Mouse (Mus musculus) neural tube, embryonic 14.5 days (tissue): ENCODE measurements around the gene Ssr1. TPM values are rescaled to one million over a fixed set of nuclear protein-coding genes. Genes with fewer than 3 reads are reported as not detected.
A peak's percentile ranks its signal among the peaks of the same experiment; 100 is the strongest.

Experiments
- ATAC-seq: fragments of 200-750 bp; cut with Nextera tagmentation; 2 replicates; pipeline ENCODE4 v1.8.0; 2017; ENCODE audit warnings: low read depth, mild to moderate bottlenecking, moderate TSS enrichment, moderate library complexity
- H3K27ac ChIP-seq: fragments of 300-500 bp; sonication (generic); 2 replicates; pipeline ENCODE4 v1.5.1; 2014; ENCODE audit warnings: low read depth, mild to moderate bottlenecking, control low read depth, low read length, moderate library complexity, mixed read lengths
- H3K27me3 ChIP-seq: fragments of 300-500 bp; sonication (generic); 2 replicates; pipeline ENCODE4 v1.6.1; 2014; ENCODE audit warnings: low read length; ENCODE audit not compliant: control insufficient read depth, insufficient read depth
- H3K36me3 ChIP-seq: fragments of 300-500 bp; sonication (generic); 2 replicates; pipeline ENCODE4 v1.6.1; 2014; ENCODE audit warnings: low read length, mixed read lengths; ENCODE audit not compliant: control insufficient read depth, insufficient read depth
- H3K4me1 ChIP-seq: fragments of 300-500 bp; sonication (generic); 2 replicates; pipeline ENCODE4 v1.6.1; 2014; ENCODE audit warnings: low read length; ENCODE audit not compliant: control insufficient read depth, insufficient read depth
- H3K4me2 ChIP-seq: fragments of 300-500 bp; sonication (generic); 2 replicates; pipeline ENCODE4 v1.6.1; 2014; ENCODE audit warnings: mild to moderate bottlenecking, low read depth, low read length, control low read depth
- H3K4me3 ChIP-seq: fragments of 300-500 bp; sonication (generic); 2 replicates; pipeline ENCODE4 v1.5.1; 2014; ENCODE audit warnings: low read depth, low read length, control low read depth, mixed read lengths
- H3K9ac ChIP-seq: fragments of 300-500 bp; sonication (generic); replicated peaks from 2 replicates; pipeline ENCODE4 v1.6.1; 2014; ENCODE audit warnings: low read depth, mild to moderate bottlenecking, control low read depth, low read length, mixed read lengths
- H3K9me3 ChIP-seq: fragments of 300-500 bp; sonication (generic); 2 replicates; pipeline ENCODE4 v1.6.1; 2016; ENCODE audit warnings: low read length; ENCODE audit not compliant: control insufficient read depth
- WGBS: fragments of 180-500 bp; shearing (Covaris S2); extraction: QIAGEN DNeasy Blood & Tissue Kit; methylation state at CpG from one replicate; pipeline ENCODE4 v1.1.7; 2014; 5-methylcytosine and 5-hydroxymethylcytosine counted together
- polyA plus RNA-seq: library from polyadenylated mRNA; unstranded; fragments of >200 nt; fragmentation: Nextera tagmentation; extraction: Ambion mirVana; gene quantifications from 2 replicates; pipeline ENCODE4 v1.2.1, GENCODE M21; 2014

Ssr1 gene
- polyA plus RNA-seq, result 53.0 and 69.3 TPM in 2 replicates

DNA sequence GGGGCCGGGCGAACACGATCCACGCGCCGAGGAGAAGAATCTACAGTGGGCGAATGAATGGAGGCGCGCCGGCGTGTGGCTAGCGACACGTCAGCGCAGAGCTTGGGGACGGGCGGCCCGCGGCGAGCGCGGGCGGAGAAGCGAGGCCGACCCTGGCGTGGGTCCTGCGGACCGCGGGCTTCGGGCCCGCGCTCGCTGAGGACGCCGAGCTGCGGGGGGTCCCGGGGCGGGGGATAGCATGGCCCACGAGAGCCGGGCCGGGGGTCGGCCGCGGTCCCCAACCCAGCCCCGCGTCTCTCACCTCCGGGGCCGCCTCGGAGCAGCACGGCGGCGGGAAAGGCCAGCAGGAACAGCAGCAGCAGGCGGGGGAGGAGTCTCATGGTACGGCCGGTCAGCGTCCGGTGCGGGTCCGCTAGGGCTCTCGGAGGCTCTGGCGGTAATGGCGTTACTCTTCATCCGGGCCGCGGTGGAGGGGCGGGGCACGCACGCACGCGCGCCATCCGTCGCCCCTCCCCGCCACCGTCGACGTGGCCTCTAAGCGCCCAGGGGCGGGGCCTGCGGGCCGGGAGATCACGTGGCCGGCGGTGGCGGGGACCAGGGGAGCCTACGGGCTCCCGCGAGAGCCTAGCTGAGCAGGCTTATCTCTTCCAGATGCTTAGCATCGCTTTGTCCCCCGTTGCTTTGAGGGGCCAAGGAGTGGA lies at the start of gene Ssr1:
TSS of gene Ssr1 (minus strand) at position 514 of the 701 bp plus-strand sequence.
- peak; percentile 98 for ATAC-seq
- H3K27ac ChIP-seq, result peak within 1 kb of the TSS; percentile 91
- H3K27me3 ChIP-seq, result no peaks in the 10 kb centered on the region; the same call in 1 of the 2 replicates
- peaks cover 11% of the 10 kb centered on the region for H3K36me3 ChIP-seq
- H3K4me3 ChIP-seq, result peak within 1 kb of the TSS; percentile 87
- H3K9me3 ChIP-seq, result no peaks in the 10 kb centered on the region
- peaks cover 7% of the 10 kb centered on the region for H3K4me1 ChIP-seq
- peak within 1 kb of the TSS; percentile 89 for H3K9ac ChIP-seq
- under 1% methylated on average over 45 of the region's 89 CpGs for WGBS
- peak within 1 kb of the TSS; percentile 87 for H3K4me2 ChIP-seq

DNA sequence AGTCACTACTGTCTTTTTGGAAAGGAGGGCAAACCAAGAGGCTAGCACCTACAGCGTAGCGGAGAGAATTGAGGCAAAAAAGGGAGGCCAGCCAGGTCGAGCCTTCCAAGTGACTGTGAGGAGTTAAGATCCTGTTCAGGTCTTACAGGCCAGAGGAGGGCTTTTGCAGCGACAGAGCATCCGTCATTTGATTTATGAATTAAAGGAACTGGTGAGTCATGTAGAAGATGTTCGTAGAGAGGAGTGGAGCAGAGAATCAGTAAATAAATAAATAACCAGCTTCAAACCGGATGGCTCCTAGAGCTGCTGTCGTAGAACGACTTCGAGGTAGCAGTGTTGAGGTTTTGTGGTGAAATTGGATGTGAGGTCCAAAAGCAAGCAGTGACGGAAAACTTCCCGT lies 43.8 kb upstream of the Ssr1 start:
- H3K9me3 ChIP-seq, result no peaks in the 10 kb centered on the region
- H3K27ac ChIP-seq, result no peak overlapping the region
- H3K4me2 ChIP-seq, result peak overlapping the region; percentile 94
- H3K27me3 ChIP-seq, result no peaks in the 10 kb centered on the region
- peaks cover 17% of the 10 kb centered on the region for H3K4me1 ChIP-seq
- 53% methylated on average over 12 of the region's 12 CpGs for whole genome bisulfite sequencing
- H3K4me3 ChIP-seq, result peak overlapping the region; percentile 62
- ATAC-seq, result no peak
- peak overlapping the region; percentile 80 for H3K9ac ChIP-seq
- 0 out of 2 replicates have a peak, but pooled peaks cover 4% of the 10 kb centered on the region for H3K36me3 ChIP-seq

- H3K9me3 ChIP-seq, result no peaks in the 10 kb centered on the region
- peak within 1 kb of the TSS; percentile 70 for H3K27ac ChIP-seq
- H3K4me1 ChIP-seq, result peaks cover 17% of the 10 kb centered on the region
- peak within 1 kb of the TSS; percentile 94 for H3K4me2 ChIP-seq
- H3K27me3 ChIP-seq, result no peaks in the 10 kb centered on the region
- peak within 1 kb of the TSS; percentile 62 for H3K4me3 ChIP-seq
- ATAC-seq, result peak; percentile 97
- peak within 1 kb of the TSS; percentile 80 for H3K9ac ChIP-seq
- H3K36me3 ChIP-seq, result 0 out of 2 replicates have a peak, but pooled peaks cover 4% of the 10 kb centered on the region
- under 1% methylated on average over 47 of the region's 47 CpGs for WGBS
Measured at GRCm38 (mm10) chr13:38037044-38037687, 43.1 kb upstream of the Ssr1 start, which contains the start of gene Cage1. Gene Cage1, minus strand, starts transcription at chr13:38037069.

- Histone ChIP-seq H3K27ac (peak within 1 kb of the TSS; percentile 70), H3K4me2 (peak within 1 kb of the TSS; percentile 94), H3K36me3 (0 out of 2 replicates have a peak, but pooled peaks cover 4% of the 10 kb centered on the region), H3K4me1 (peaks cover 17% of the 10 kb centered on the region), H3K27me3 (no peaks in the 10 kb centered on the region), H3K4me3 (peak within 1 kb of the TSS; percentile 62), H3K9ac (peak within 1 kb of the TSS; percentile 80), H3K9me3 (no peaks in the 10 kb centered on the region)
- WGBS, result 12% methylated on average over 37 of the region's 37 CpGs
- peak; percentile 60 for ATAC-seq
Measured at GRCm38 (mm10) chr13:38036343-38037043, 42.5 kb upstream of the Ssr1 start, which contains the start of gene Riok1. Gene Riok1, plus strand, starts transcription at chr13:38036995.

GRCm38 (mm10) chr13:38028407-38028806 lies 34.4 kb upstream of the Ssr1 start:
- no peak overlapping the region for H3K9ac ChIP-seq

DNA sequence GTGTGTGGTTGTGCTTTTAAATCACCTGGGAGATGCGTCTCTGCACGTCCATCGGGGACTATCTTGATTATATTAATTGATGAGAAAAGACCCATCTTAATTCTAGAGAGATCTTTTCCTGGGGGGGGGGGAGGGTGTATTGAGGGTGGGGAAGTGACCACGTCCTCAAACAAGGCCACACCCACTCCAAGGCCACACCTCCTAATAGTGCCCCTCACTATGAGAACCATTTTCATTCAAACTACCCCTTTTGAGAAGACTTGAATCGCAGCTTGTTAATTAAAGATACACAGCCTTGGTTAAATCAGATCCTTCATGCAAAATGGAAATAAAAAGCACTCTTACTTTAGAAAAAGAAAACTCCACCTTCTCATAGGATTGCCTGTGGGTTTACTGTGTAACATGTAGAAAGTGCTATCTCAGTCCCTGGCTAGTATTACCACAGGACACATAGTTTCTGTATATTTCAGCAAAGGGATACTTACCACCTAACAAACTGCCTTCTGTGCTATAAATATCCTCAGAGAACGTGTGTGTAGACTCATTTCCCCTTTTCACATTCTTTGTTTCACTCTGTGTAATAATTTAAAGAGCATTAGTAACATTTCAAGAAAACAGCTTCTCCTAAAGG lies 33.7 kb upstream of the Ssr1 start:
- WGBS, result 65% methylated on average over 6 of the region's 6 CpGs
- no peak for ATAC-seq

More at GRCm38 (mm10) chr13:38028407-38028806, 34.4 kb upstream of the Ssr1 start:
- no peak for ATAC-seq
- Histone ChIP-seq H3K27ac (no peak overlapping the region), H3K4me1 (no peaks in the 10 kb centered on the region), H3K36me3 (no peaks in the 10 kb centered on the region), H3K4me2 (no peak overlapping the region), H3K27me3 (no peaks in the 10 kb centered on the region), H3K4me3 (no peak overlapping the region), H3K9me3 (no peaks in the 10 kb centered on the region)
- WGBS, result 83% methylated on average over 4 of the region's 4 CpGs

DNA sequence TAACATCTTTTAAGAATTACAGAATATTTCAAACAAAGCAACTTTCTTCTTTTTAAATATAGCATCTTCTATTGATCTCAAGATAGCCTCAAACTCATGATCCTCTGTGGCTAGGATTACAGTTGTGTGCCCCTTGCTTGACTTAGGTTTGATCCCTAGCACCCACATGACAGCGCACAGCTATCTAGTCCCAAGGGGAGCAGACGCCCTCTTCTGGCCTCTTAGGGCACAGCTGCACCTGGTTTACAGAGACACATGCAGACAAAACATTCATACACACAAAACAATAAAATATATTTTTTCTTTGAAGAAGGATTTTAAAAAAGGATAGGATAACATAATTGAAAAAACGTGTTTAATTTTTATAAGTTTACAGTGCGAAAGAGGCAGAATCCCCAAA lies 31.9 kb upstream of the Ssr1 start:
- 44% methylated on average over 4 of the region's 4 CpGs for WGBS
- Histone ChIP-seq H3K4me2 (no peak overlapping the region), H3K36me3 (no peaks in the 10 kb centered on the region), H3K9me3 (no peaks in the 10 kb centered on the region), H3K27me3 (no peaks in the 10 kb centered on the region), H3K9ac (no peak overlapping the region), H3K4me3 (no peak overlapping the region), H3K4me1 (no peaks in the 10 kb centered on the region), H3K27ac (no peak overlapping the region)
- ATAC-seq, result no peak

More for the DNA sequence above, 33.7 kb upstream of the Ssr1 start:
- H3K27me3 ChIP-seq, result no peaks in the 10 kb centered on the region
- H3K27ac ChIP-seq, result no peak overlapping the region
- H3K9ac ChIP-seq, result no peak overlapping the region
- no peaks in the 10 kb centered on the region for H3K4me1 ChIP-seq
- no peak overlapping the region for H3K4me3 ChIP-seq
- no peaks in the 10 kb centered on the region for H3K36me3 ChIP-seq
- H3K9me3 ChIP-seq, result no peaks in the 10 kb centered on the region
- no peak overlapping the region for H3K4me2 ChIP-seq

DNA sequence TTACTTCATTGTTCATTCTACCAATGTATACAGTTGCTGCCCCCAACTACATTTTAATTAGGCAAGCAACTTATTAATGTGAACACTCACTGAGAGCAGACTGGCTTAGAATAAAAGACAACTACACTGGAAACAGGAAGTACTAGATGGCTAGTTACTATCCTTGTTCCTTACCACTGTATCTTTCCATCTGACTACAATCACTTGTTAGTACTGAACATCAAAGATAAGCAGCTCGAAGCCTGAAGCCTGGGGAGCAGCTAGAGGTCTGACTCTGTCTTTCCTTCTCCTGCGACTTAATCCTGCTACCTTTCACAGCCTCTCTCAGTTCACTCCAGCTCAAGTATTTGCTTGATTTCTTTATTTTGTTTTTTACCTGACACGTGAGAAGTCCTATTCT lies 24.8 kb upstream of the Ssr1 start:
- H3K27me3 ChIP-seq, result no peaks in the 10 kb centered on the region
- H3K9ac ChIP-seq, result no peak overlapping the region
- H3K27ac ChIP-seq, result no peak overlapping the region
- no peaks in the 10 kb centered on the region for H3K9me3 ChIP-seq
- H3K4me3 ChIP-seq, result no peak overlapping the region
- H3K4me1 ChIP-seq, result no peaks in the 10 kb centered on the region
- 79% methylated on average over 3 of the region's 3 CpGs for WGBS
- no peak for ATAC-seq
- no peaks in the 10 kb centered on the region for H3K36me3 ChIP-seq
- H3K4me2 ChIP-seq, result no peak overlapping the region
